Mouse (Mus musculus) brain, embryonic 14.5 days (tissue): ENCODE measurements at regions not wholly inside any gene's neighbourhood (a gene's known extent, or its start where the extent isn't known, plus 50 kb on each side); places are given as distances from the start of the nearest gene placed in this dataset.

Source experiments
- CTCF ChIP-seq: fragments of 200-500 bp; IDR thresholded peaks from 2 replicates; pipeline ENCODE4 v1.5.1; 2012; ENCODE audit warnings: inconsistent platforms, mild to moderate bottlenecking, moderate library complexity, borderline replicate concordance; ENCODE audit not compliant: insufficient read depth, insufficient read length; ENCODE audit errors: extremely low read depth
- POLR2A ChIP-seq: fragments of 200-500 bp; IDR thresholded peaks from 2 replicates; pipeline ENCODE4 v1.6.1; 2012; ENCODE audit warnings: mild to moderate bottlenecking, inconsistent platforms, borderline replicate concordance; ENCODE audit not compliant: poor library complexity, insufficient read depth, insufficient read length, severe bottlenecking; ENCODE audit errors: extremely low read depth

GRCm38 (mm10) chr7:40623286-40623685 is 274.8 kb upstream of the Vstm2b start:
- TF ChIP-seq POLR2A (no peak), CTCF (no peak)
